Mouse (Mus musculus) heart, embryonic 10.5 days (tissue): ENCODE results near the gene Kcnd2. TPM values are rescaled to one million over a fixed set of nuclear protein-coding genes. Genes with fewer than 3 reads are reported as not detected.
"Not testable (repeated sequence)": the region's sequence is repeated elsewhere in the genome, so short reads cannot be mapped to it uniquely, and the experiment has no call there.

Experiments
- DNase-seq: peaks from one replicate; pipeline ENCODE4 v3.0.0-alpha.2; 2017; ENCODE audit warnings: low spot score
- H3K27ac ChIP-seq: fragments of 300-500 bp; sonication (generic); 2 replicates; pipeline ENCODE4 v1.5.1; 2016; ENCODE audit warnings: mild to moderate bottlenecking
- H3K27me3 ChIP-seq: fragments of 300-500 bp; sonication (generic); 2 replicates; pipeline ENCODE4 v1.6.1; 2016; ENCODE audit warnings: mild to moderate bottlenecking; ENCODE audit not compliant: poor library complexity, insufficient read depth, severe bottlenecking
- H3K36me3 ChIP-seq: fragments of 300-500 bp; sonication (generic); 2 replicates; pipeline ENCODE4 v1.6.1; 2016; ENCODE audit warnings: mild to moderate bottlenecking, moderate library complexity
- H3K4me1 ChIP-seq: fragments of 300-500 bp; sonication (generic); 2 replicates; pipeline ENCODE4 v1.6.1; 2016; ENCODE audit warnings: mild to moderate bottlenecking
- H3K4me3 ChIP-seq: fragments of 300-500 bp; sonication (generic); 2 replicates; pipeline ENCODE4 v1.5.1; 2016; ENCODE audit warnings: mild to moderate bottlenecking, moderate library complexity
- H3K9me3 ChIP-seq: fragments of 300-500 bp; sonication (generic); 2 replicates; pipeline ENCODE4 v1.6.1; 2016; ENCODE audit warnings: mild to moderate bottlenecking, moderate library complexity
- WGBS: fragments of 180-500 bp; shearing (Covaris S2); methylation state at CpG from one replicate; pipeline ENCODE4 v1.1.7; 2016; 5-methylcytosine and 5-hydroxymethylcytosine counted together
- polyA plus RNA-seq: library from polyadenylated mRNA; unstranded; fragments of >200 nt; fragmentation: Nextera tagmentation; extraction: Ambion mirVana; gene quantifications from 2 replicates; pipeline ENCODE4 v1.2.1, GENCODE M21; 2016

Kcnd2 gene
- polyA plus RNA-seq, 1 experiment from 2014 or later = 0.62 TPM

DNA sequence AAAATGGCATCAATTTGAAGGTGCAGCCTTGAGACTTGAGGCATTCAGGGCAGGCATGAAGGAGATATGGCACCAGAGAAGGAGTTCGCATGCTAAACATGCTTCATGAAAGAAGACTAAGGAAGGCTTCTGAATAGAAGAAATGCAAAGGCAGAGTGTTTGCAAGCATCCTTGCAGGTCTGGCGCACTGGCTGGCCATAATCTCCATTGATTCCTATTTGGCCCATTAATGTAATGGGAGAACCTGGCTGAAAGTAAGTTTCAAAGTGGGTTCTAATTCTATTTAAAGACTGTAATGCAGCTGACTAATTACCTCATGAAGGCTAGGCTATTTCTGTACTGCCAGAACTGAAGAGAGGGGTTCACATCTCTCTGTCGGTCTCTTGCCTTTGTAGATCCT lies 94.9 kb downstream of the Kcnd2 start:
- H3K27ac ChIP-seq = no peak overlapping the region
- 73% methylated on average over 3 of the region's 3 CpGs for WGBS
- no peaks in the 10 kb centered on the region for H3K27me3 ChIP-seq
- no peak for DNase-seq
- no peak overlapping the region for H3K4me3 ChIP-seq
- no peaks in the 10 kb centered on the region for H3K9me3 ChIP-seq
- H3K36me3 ChIP-seq = no peaks in the 10 kb centered on the region
- H3K4me1 ChIP-seq = no peaks in the 10 kb centered on the region

GRCm38 (mm10) chr6:21321407-21321806 lies 106.1 kb downstream of the Kcnd2 start:
- 83% methylated on average over 6 of the region's 6 CpGs for WGBS
- no peaks in the 10 kb centered on the region for H3K9me3 ChIP-seq
- no peak for DNase-seq
- no peak overlapping the region for H3K4me3 ChIP-seq
- no peak overlapping the region for H3K27ac ChIP-seq
- no peaks in the 10 kb centered on the region for H3K4me1 ChIP-seq
- no peaks in the 10 kb centered on the region for H3K27me3 ChIP-seq
- H3K36me3 ChIP-seq = no peaks in the 10 kb centered on the region

GRCm38 (mm10) chr6:21322211-21322610 lies 106.9 kb downstream of the Kcnd2 start:
- Histone ChIP-seq H3K27me3 (no peaks in the 10 kb centered on the region), H3K27ac (no peak overlapping the region), H3K9me3 (no peaks in the 10 kb centered on the region), H3K4me3 (no peak overlapping the region), H3K4me1 (no peaks in the 10 kb centered on the region), H3K36me3 (no peaks in the 10 kb centered on the region)
- DNase-seq = no peak
- 79% methylated on average over 4 of the region's 4 CpGs for WGBS

DNA sequence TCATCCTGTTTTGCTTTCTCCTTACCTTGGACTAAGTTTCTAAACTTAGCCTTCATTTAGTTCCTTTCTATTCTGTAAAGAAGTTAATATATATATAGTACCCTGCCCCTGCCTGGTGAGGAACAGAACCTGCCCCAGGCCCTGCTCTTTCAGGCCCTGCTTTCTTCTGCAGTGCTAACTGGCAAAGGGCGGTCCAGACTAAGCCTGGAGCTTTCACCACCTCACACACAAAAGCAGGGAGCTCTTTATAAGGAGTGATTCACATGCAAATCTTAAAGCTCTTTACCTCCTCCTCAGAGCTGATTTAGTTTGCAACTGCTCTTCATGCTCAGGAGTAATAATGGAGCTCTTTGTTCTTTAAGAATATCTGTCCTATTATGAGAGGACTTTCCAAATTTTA lies 109.9 kb downstream of the Kcnd2 start:
- Histone ChIP-seq H3K9me3 (no peaks in the 10 kb centered on the region), H3K4me3 (no peak overlapping the region), H3K27ac (no peak overlapping the region), H3K4me1 (no peaks in the 10 kb centered on the region), H3K36me3 (no peaks in the 10 kb centered on the region), H3K27me3 (no peaks in the 10 kb centered on the region)
- WGBS = 24% methylated on average over 1 of the region's 1 CpGs
- DNase-seq = no peak

DNA sequence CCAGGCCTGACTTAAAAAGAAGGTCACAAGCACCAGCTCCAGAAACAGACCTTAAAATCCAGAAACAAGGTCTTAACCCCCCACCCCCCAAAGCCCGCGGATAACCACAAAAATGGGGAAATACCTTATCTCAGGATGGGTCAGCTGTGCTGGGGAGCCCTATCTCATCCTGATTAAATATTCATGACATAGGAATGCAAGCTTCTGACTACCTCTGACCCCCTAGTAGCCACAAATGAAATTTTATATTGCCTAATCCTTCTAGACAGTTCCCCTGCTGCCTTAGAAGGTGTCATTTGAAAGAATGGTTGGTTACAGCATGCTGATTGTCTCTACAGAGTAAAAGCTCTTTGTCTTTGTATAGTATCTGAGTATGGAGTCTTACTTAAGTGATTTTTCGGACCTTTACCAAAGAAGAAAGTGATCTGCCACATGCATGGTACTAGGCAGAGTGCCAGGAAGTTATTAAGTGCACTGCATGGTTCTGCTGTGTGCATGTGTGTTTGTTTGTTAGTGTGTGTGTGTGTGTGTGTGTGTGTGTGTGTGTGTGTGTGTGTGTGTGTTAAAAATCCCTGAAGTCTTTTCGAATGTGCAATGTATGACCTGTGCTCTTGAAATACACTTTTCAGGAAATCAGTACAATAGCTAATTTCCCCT lies 111.9 kb downstream of the Kcnd2 start:
- 62% methylated on average over 4 of the region's 4 CpGs for WGBS
- Histone ChIP-seq H3K27ac (no peak overlapping the region), H3K9me3 (no peaks in the 10 kb centered on the region), H3K36me3 (no peaks in the 10 kb centered on the region), H3K4me1 (no peaks in the 10 kb centered on the region), H3K27me3 (no peaks in the 10 kb centered on the region), H3K4me3 (no peak overlapping the region)
- DNase-seq = no peak

GRCm38 (mm10) chr6:21385298-21385697 lies 170.0 kb downstream of the Kcnd2 start:
- H3K36me3 ChIP-seq, H3K27ac ChIP-seq, H3K4me3 ChIP-seq, DNase-seq, H3K4me1 ChIP-seq, H3K9me3 ChIP-seq, H3K27me3 ChIP-seq: not testable (repeated sequence)
- 78% methylated on average over 3 of the region's 3 CpGs for WGBS

DNA sequence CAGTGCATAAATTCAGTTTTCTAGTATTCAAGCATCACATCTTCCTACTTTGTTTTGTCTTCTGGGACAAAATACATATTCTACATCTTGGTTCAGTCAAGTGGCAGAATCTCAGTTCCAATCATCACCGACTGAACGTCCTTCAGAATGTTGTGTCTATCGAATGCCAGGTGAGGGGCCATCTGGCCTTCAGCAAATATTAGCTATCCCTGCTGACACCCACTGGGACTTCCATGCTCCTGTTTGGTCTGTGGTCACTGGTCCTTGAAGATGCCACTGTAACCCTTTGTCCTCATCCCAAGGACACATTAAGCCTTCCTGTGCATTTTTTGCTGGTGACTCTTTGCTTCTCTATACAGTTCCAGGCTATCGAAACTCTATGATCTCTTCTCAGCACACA lies 176.5 kb downstream of the Kcnd2 start:
- Histone ChIP-seq H3K36me3 (no peaks in the 10 kb centered on the region), H3K27me3 (no peaks in the 10 kb centered on the region), H3K4me1 (0 out of 2 replicates have a peak, but pooled peaks cover 3% of the 10 kb centered on the region), H3K4me3 (no peak overlapping the region), H3K9me3 (no peaks in the 10 kb centered on the region), H3K27ac (no peak overlapping the region)
- WGBS = 90% methylated on average over 4 of the region's 4 CpGs
- DNase-seq = no peak

GRCm38 (mm10) chr6:21413656-21414055 lies 198.4 kb downstream of the Kcnd2 start:
- 83% methylated on average over 3 of the region's 3 CpGs for whole genome bisulfite sequencing
- H3K9me3 ChIP-seq = no peaks in the 10 kb centered on the region
- no peak overlapping the region for H3K27ac ChIP-seq
- no peak for DNase-seq
- no peaks in the 10 kb centered on the region for H3K4me1 ChIP-seq
- no peak overlapping the region for H3K4me3 ChIP-seq
- no peaks in the 10 kb centered on the region for H3K27me3 ChIP-seq
- no peaks in the 10 kb centered on the region for H3K36me3 ChIP-seq

GRCm38 (mm10) chr6:21418246-21418645 lies 202.9 kb downstream of the Kcnd2 start:
- Histone ChIP-seq H3K4me1 (no peaks in the 10 kb centered on the region), H3K27me3 (no peaks in the 10 kb centered on the region), H3K4me3 (no peak overlapping the region), H3K36me3 (no peaks in the 10 kb centered on the region), H3K27ac (no peak overlapping the region), H3K9me3 (no peaks in the 10 kb centered on the region)
- WGBS = 67% methylated on average over 6 of the region's 6 CpGs
- DNase-seq = no peak

DNA sequence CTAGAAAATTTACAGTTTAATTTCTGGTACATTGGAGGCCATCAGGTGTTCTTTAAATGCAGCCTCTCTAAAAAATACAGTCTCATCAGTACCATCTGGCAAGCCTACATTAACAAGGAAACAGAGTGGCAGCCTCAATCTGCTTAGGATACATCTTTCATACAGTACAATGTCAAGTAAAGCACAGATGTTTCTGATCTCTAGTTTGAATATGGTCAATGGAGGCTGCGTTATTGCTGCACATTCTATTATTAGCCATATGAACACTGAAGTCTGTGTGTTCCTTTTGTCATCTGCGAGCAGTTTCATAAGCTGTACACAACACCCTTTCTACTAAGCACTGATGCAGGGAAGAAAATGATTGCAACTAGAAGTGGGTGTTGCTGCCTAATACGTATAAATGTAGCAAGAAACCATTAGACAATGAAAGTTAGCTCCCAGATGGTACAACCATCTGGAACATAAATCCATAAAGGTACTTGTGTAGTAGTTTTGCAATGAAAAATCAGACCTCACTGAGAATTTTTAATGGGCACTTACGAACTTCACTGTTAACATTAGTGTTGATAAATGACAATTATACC lies 209.0 kb downstream of the Kcnd2 start:
- H3K9me3 ChIP-seq = no peaks in the 10 kb centered on the region
- DNase-seq = no peak
- H3K27me3 ChIP-seq = no peaks in the 10 kb centered on the region
- no peaks in the 10 kb centered on the region for H3K36me3 ChIP-seq
- H3K27ac ChIP-seq = no peak overlapping the region
- WGBS = 77% methylated on average over 4 of the region's 4 CpGs
- H3K4me1 ChIP-seq = no peaks in the 10 kb centered on the region
- H3K4me3 ChIP-seq = no peak overlapping the region

GRCm38 (mm10) chr6:21431120-21431519 lies 215.8 kb downstream of the Kcnd2 start:
- 87% methylated on average over 1 of the region's 1 CpGs for WGBS
- Histone ChIP-seq H3K27ac (no peak overlapping the region), H3K36me3 (no peaks in the 10 kb centered on the region), H3K4me1 (no peaks in the 10 kb centered on the region), H3K27me3 (no peaks in the 10 kb centered on the region), H3K4me3 (no peak overlapping the region), H3K9me3 (no peaks in the 10 kb centered on the region)
- no peak for DNase-seq

- no peaks in the 10 kb centered on the region for H3K27me3 ChIP-seq
- H3K9me3 ChIP-seq = no peaks in the 10 kb centered on the region
- no peak for DNase-seq
- H3K36me3 ChIP-seq = no peaks in the 10 kb centered on the region
- no peaks in the 10 kb centered on the region for H3K4me1 ChIP-seq
- no peak overlapping the region for H3K27ac ChIP-seq
- H3K4me3 ChIP-seq = no peak overlapping the region
These were observed 249.4 kb downstream of the Kcnd2 start for GRCm38 (mm10) chr6:21464719-21465118.

DNA sequence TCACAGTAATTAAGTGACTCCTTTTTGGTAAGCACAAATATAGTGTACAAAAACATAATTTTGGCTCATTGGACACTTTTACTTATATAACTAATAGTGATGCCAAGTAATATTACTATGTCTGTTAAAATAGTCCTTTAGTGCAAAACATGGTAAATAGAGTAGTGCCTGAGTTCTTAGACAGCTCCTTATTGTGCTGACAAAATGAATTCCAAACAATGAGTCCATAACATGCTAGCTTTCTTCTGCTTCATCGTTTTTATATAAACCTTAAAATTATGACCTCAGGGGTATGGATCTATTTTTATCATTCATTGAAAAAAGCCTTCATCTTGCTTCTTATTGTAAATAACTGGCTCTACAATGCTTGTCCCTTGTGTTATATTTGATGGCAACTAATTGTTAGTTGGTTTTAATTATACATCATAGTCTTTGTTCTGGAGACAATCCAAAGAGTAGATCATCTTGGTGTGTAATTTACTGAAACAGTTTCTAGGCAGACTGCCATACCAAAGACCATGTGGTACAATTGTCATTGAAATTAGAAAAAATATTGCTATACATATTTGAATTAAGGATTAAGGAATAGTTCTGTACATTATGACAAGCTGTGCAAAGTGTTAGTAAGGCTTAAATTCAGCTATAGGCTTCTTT lies 256.7 kb downstream of the Kcnd2 start:
- 71% methylated on average over 1 of the region's 1 CpGs for WGBS
- Histone ChIP-seq H3K36me3 (no peaks in the 10 kb centered on the region), H3K4me3 (no peak overlapping the region), H3K4me1 (no peaks in the 10 kb centered on the region), H3K27ac (no peak overlapping the region), H3K27me3 (no peaks in the 10 kb centered on the region), H3K9me3 (no peaks in the 10 kb centered on the region)
- no peak for DNase-seq
